Mouse (Mus musculus): ENCODE results near the gene Abcc2.
A peak's percentile ranks its signal among the peaks of the same experiment; 100 is the strongest.

The Abcc2 gene

DNA sequence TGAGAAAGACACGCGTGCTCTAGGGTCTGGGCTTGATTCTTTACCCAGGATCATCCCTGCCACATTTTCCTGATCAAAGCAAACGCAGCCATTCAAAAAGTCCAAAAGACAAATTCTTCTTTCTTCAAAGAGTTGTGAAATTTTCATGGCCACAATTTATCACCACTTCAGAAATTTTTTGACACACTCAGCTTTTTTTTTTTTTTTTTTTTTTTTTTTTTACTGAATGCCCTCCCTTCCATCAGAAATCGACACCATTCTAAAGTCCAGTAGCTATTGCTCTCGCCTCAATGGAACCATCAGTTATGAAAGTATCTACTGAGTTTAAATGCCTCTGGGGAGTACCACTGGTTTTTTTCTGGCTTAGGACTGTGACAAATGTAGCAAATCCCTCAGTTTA lies 1.6 kb upstream of the Abcc2 start:
- no peak for DNase-seq (ENCODE audit: low read depth)

DNA sequence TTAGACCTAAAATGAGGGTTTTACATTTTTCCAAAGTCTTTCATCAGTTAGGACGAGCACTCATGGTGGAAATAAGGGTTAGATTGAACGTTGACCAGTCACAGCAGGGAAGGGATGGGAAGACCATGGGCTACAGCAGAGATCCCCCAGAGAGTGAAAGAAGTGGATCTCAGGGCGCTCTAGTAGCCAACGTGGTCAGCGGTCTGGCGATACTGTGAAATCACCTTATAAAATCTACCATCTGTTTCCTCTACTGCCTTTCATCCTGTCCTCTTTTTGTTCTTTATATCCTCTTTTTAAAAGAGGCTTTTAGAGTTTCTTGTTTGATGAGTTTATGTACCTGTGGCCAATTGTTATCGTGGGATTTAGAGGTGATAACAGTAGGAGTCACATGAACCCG lies 2.8 kb downstream of the Abcc2 start:
- no peak for DNase-seq (ENCODE audit: low read depth)

DNA sequence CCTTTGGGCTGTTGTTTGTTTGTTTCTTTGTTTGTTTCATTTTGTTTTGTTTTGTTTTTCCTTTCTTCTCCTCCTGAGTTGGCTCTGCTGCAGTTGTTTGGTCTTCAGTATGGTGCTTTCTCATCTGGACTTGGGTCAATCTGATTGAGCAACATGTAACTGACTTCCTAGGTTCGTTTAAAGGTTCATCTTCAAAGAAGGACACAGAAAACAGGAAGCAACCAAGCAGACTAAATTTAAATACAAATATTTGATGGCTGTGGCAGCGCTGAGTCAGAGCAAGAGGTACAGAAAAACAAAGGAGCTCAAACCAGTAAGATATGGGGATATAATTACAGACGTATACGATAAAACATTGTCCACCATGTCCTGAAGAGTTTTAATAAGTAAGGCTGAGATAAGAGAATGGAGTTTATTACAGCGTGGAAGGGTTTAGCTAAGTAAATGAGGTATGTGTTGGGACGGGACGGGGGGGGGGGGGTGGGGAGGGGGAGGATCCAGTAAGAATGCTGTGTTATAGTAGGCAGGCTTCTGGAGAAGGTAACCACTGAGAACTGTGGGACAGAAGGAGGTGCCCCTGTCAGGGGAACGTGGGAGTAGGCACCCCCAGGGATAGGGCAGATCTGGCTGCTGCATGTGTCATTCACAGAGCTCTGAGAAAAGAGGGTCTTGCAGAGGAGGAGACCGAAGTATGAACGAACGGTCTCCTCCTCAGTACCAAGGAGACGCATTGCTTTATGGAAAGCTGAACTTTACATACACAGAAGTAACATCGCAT lies 4.4 kb downstream of the Abcc2 start:
- DNase-seq (ENCODE audit: low read depth) = no peak

DNA sequence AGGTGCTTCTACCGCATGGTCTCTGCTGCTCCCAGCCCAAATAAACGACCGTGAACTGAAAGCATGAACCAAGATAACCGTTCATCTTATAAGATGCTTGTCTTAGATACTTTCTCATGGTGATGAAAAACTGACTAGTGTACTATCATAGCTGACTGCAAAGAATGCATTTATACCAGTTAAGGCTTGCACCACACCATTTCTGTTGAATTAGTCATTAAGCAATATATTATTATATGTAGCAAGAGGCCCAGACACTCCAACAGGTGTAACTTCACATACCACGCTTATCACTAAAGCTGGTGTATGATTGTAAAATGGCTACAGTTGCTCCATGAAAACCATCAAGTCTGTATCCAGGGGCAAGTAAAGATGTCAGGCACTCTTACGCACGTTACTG lies 7.8 kb downstream of the Abcc2 start:
- no peak for DNase-seq (ENCODE audit: low read depth)

DNA sequence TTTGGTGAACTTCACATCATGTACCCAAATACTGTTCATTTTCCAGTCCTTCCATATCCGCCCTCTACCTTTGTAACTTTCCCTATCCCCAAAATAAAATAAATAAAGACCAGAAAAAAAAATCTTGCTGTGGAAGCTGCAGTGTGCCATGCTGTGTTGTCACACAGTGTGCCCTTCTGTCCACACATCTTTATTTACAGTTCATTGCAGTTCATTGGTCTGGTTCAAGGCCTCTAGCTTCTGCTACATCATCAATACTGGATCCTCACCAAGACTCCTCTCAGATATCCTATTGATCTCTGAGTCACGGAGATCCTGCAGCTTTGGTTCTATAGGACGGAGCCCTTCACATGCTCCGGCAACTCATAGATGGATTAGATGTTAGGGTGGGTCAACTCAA lies 10.5 kb downstream of the Abcc2 start:
- no peak for DNase-seq (ENCODE audit: low read depth)

DNA sequence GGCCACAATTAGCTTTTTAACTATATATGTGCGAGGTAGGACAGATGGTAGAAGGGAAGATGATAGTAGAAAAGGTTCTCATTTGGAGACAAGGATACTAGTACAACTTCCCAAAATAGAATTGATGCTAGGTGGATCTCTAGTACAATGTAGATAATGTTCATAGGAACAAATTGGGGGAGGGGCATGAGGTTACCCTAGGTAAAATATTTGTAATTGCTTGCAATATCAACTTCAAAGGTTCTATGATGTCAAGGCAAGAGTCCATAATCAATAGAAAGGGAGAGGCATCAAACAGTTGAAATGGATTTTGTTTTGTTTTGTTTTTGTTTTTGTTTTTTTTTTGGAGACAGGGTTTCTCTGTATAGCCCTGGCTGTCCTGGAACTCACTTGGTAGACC lies 12.0 kb downstream of the Abcc2 start:
- DNase-seq (ENCODE audit: low read depth) = no peak

DNA sequence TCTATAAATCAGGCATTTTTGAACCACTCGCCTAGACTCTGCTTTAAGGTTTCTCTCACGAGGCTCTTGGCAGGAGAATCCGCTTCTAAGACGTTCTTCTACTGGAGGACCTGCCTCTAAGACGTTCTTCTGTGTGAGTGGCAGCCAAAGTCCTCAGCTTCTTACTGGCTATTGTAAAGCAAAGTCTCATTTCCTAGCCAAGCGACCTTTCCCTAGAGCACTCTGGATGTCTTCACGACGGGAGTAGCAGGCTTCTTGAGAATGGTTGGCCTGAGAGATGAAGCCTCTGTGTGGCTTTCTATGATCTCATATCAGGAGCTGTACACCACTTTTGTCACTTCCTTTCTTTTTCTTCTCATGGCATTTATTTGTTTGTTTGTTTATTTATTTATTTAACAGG lies 13.5 kb downstream of the Abcc2 start:
- DNase-seq (ENCODE audit: low read depth) = no peak

DNA sequence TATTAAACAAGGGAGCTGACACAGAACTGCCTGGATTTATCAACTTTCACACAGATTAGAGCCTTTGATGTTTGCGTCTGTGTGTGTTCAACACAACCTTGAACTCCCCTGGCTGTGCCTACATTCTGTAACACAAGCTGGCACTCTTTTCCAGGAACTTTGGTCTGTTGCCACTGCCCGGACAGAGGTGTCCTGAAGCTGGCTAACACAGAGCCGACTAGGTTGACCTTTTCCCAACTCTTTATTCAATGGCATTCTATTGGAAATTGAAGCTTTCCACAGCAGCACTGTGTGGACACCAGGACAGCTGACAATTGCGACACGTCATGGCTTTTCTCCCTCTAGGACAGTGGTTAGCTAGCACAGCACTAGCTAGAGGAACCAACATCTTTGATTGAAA lies 15.2 kb downstream of the Abcc2 start:
- no peak for DNase-seq (ENCODE audit: low read depth)

DNA sequence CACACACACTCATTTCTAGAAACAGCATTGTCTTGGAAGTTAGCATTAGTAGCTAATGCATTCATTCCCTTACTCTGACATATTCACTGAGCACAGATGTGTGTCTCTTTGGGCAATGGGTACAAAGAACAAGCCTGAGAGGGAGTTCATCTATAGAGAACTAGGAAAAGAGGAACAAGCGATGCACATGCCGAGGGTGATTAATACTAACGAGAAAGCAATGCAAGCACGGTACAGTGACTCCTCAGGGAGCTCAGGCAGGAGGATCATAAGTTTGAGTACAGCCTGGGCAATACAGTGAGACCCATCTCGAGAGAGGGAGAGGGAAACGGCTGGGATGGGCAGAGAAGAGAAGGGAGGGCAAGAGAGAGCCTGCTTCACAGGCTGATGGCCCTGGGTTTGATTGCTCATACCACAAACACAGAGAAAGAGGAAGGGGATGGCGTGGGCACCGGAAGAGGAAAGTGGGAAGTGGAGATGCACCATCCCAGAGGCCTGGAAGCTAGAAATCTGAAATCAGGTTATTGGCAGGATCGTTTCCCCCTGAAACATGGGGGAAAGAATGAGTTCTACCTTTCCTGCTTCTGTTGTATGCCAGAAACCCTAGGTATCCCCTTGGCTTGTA lies 19.5 kb downstream of the Abcc2 start:
- DNase-seq (ENCODE audit: low read depth) = no peak

DNA sequence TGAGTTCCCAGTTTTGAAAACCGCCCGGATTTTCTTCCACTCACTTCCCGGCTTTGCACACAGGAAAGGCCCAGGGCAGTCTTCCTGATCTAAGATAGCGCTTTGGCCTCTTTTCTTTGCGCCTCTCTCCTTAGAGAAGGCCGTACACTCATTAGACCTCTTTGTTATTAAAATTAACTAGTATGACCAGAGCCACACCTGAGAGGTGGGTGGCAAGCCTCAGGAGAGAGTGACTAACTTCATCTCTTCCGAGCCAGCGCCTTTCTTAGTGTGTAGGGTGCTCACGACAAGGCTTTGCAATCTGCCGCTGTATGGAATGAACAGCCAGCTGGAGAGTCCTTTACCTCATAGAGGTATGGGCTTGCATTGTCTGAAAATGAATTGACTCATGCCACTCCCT lies 21.9 kb downstream of the Abcc2 start:
- no peak for DNase-seq (ENCODE audit: low read depth)

DNA sequence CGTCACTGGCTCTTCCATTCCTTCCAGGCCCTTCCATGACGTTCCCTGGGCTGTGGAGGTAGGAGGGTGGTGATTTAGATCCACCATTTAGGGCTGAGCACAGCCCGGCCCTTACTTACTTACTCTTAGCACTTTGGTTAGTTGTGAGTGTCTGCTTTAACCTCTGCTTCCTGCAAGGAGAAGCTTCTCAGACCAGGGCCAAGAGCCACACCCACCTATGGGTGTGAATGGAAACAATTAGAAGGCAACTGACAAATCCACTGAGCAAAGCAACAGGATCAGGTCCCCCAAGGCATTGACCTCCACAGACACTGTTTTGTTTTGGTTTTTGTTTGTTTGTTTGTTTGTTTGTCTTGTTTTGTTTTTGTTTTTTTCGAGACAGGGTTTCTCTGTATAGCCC lies 27.3 kb downstream of the Abcc2 start:
- no peak for DNase-seq (ENCODE audit: low read depth)

DNA sequence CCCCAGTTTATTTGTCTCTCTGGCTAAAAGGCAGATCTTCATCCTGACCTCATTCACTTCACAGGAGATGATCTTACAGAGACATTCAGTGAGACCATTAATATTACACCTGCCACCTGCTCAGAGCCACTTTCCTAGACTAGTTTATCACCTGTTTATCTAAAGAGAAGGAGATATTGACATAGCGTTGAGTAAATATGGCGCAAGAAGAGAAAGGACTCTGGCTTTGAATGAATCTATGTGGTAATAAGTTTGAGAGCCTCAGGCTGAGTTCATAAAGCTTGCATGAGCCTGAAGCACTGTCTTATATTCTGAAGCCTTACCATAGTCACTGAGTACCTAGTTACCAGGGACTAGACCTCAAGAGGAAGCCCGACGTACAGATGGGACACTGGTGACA lies 29.4 kb downstream of the Abcc2 start:
- no peak for DNase-seq (ENCODE audit: low read depth)

DNA sequence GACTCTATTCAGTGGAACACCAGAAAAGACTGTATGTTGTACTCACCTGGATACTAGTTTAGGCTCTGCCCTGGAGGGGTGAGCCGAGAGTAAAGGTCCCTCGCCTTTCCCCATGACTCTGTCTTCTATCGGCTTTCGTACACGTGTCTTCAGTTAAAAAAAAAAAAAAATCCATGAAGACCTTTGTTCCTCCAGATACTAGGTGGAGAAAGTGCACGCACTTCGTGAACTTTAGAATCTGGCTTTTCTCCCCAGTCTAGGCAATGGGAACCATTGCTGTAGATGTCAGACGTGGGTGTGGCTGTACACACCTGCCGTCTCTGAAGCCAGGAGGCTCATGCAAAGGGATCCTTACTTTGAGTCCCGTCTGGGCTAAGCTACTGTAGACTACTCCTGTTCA lies 31.3 kb downstream of the Abcc2 start:
- no peak for DNase-seq (ENCODE audit: low read depth)

DNA sequence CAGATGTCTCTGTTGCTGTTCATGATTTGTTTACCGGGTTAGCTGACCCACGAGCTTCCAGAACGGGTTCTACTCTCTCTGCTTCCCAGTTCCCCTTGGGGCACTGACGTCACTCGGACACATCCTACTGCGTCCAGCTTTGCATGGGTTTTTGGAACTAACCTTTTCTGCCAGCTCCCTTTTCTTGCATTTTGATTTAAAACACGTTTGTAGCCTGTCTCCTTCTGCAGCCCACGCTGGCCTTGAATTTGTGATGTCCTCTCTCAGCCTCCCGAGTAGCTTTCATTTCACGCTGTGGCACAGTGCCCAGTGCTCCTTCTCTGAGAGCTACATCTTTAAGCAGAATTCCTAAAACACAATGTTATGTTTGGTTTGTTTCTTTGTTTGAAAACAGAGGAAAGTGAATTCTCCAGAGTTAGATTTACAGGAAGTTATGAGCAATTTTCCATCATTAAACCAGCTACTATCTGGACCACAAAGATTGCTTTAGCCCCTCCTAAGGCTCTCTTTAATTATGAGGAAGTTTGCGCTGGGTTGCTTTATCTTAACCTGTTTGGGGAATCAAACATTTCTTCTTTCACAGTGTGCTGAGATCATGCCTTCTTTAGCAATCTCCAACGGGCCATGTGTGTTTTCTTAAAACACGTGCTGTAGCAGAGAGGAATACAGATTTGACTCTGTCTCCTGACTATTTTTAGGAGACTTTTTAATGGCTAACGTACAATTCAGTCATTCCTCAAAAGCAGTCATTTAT lies 33.8 kb downstream of the Abcc2 start:
- DNase-seq (ENCODE audit: low read depth) = no peak

DNA sequence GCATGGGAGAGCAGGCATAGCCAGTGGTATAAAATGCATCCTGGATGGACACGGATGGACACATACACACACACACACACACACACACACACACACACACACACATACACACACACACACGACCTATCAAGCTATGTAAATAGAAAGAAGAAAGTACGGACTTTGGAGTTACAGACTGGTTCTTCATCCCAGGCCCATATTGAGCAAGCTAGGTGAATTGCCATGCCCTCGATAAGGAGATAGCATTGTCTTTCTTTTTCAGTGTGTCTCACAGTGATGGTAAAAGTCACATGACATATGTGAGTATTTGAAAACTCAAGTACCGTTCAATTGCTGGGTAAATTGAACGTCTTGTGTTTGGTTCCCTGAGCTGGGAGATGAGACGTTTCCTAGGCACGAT lies 44.9 kb downstream of the Abcc2 start:
- no peak for DNase-seq (ENCODE audit: low read depth)

DNA sequence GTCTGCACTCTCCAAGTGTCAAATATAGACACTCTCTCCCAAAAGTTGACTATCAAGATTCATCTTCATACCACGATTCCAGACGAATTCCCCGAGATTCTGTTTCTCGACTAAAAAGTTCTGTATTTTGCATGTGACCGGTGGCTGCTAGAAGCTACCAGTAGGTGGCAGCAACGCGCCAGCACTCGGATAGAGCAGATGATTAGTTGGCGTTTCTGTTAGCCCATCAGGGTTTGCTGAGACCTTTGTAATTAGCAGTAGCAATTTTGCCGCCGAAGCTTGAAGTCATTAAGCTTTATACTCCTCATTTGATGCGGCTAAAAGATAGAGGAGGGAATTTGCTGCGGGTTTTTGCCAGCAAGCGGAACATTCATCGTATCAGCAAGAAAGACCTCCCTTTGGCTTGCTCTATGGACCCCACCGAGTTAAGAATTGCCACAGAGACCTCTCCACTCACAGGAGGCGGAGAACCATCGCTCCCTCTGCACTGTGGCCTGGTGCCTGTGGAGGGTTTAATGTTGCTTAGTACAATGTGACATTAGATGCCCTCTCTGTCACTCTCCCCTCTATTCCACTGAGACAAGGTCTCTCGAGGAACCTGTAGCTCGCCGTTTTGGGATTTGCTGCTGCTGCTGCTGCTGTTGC lies 50.6 kb downstream of the Abcc2 start:
- DNase-seq (ENCODE audit: low read depth) = peak; percentile 27

DNA sequence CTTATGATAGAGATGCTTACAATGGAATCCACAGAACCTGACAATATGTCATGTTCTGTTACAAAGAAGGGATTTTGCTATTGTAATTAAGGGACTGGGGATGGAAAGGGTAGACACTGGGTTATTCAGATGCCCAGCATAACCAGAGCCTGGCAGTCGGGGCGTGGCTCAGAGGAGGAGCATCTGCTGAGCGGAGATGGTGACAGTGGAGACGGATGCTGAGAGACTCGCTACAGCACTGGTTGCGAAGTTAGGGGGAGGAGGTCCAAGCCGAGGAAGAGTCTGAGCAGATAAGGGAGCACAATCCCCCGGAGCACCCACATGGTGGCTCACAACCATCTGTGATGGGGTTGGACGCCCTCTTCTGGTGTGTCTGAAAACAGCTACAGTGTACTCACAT lies 61.2 kb downstream of the Abcc2 start:
- DNase-seq (ENCODE audit: low read depth) = no peak

DNA sequence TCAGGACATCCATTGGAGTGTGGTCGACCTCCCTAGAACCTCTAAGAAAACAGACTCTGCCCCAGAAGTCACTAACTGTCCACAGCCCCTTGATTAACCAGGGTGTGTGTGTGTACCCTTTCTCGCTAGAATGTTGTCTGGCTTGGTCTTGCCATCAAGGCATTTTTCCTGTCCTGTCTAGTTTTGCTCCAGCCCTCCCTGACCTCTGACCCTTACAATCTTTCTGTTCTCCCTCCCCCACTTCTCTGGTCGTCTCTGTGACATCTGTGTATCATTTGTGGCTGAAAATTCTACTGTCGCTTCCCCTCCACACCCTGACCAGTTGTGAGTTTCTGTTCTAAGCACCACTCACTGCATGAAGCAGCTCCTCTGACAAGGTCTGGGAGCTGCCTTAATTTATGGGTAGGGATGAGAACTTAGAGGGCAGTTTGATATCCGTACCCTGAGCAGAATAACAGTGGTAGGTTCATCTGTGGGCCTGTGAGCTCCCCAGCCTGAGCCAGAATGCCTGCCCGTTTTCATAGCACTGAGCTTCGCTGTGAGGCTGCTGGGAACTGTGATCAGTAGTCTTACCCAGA lies 63.4 kb downstream of the Abcc2 start:
- no peak for DNase-seq (ENCODE audit: low read depth)

DNA sequence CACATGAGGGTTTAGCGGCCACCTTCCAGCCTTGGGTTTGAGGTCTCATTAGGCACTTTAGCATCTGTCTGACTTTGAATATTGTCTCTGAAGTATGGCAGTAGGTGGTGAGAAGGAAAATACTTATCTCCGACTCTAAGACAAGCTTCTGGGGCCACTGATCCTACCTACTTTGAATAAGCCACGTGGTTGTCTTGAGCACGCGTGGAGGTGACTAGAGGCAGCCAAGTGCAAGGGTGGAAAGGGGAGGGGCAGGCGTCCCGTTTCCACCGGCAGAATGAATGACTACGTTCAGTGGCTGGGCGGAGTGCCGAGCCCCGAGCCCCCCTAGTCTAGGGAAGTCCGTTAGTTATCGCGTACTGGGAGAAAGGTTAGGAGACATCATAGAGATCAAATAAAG lies 65.1 kb downstream of the Abcc2 start:
- DNase-seq (ENCODE audit: low read depth) = no peak

DNA sequence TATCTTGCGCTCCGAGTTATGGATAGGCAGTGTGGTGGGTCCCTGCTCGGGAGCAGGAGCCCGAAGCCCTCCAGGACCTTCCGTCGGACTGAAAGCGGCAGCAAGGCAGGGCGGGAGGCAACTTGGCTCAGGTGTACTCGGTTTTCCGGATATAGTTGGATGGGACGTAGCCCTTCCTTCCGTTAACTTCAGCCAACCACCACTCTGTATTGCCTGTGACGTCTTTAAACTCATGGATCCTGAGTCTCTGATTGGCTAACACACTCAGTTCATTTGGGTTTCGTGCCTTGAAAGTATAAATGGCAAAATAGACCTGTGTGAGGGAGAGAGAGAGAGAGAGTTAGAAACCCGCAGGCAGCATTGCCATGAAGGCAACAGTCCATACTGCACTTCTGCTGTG lies 66.0 kb downstream of the Abcc2 start:
- DNase-seq (ENCODE audit: low read depth) = no peak

DNA sequence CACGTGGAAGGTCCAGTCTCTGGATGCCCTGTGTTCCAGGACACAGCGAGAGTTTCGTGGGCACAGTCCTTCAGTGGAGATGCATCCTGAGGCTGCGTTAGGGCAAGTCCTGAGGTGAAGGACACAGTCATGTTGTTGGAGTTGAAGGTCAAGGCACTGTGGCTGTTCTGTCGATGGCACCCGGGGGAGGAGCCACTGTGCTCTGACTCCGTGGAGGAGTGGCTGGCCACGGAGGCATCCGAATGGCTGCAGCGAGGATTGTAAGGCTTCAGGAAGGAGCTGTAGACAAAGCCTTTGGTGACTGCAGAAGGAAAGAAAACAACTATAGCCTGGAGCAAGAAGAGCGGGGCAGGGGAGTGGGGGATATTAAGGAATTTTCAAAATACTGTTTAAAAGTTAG lies 68.0 kb downstream of the Abcc2 start:
- no peak for DNase-seq (ENCODE audit: low read depth)

DNA sequence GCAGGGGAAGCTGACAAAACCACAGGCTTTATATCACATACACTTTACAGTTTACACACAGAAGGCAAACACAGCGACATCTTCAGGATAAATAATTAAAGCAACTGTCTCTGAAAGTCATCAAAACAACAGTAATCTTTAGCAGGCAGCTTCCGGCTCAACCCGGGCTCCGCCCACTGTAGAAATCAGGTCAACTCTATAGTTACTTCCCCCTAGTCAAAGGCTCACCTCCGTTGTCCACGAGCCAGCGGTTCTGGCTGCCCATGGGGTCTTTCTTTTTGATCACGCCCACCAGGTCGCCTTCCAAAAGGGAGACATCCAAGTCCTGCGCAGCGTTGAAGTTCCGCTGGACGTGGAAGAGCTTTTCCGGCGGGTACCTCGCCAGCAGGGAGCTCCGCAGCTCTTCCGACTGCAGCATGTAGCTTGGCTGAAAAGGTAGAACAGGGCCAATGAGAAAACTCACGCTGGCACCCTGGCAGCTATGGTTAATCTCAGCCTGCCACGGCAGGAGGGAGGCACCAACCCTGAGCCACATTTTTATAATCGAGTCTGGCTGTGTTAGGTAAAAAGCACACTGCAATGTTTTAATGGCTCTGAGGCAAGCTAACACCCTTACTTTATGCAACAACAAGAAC lies 70.1 kb downstream of the Abcc2 start:
- no peak for DNase-seq (ENCODE audit: low read depth)

Data from fibroblast of lung, adult 2 months (primary cell).